Mouse (Mus musculus) heart, adult 2 months (tissue): ENCODE data around the gene Stox2. TPM values are rescaled to one million over a fixed set of nuclear protein-coding genes. Genes with fewer than 3 reads are reported as not detected.

Experiments used
- DNase-seq, 2 experiments: peaks; one replicate each; pipeline ENCODE4 v3.0.0; 2021
- H3K27ac ChIP-seq: fragments of 200-600 bp; 2 replicates; pipeline ENCODE4 v1.8.1; 2022
- H3K27me3 ChIP-seq: fragments of 200-500 bp; 2 replicates; pipeline ENCODE4 v1.6.1; 2012; ENCODE audit warnings: mild to moderate bottlenecking, low read length, inconsistent platforms, mixed read lengths; ENCODE audit not compliant: control insufficient read depth, insufficient read depth
- H3K36me3 ChIP-seq: fragments of 200-500 bp; 2 replicates; pipeline ENCODE4 v1.6.1; 2012; ENCODE audit warnings: low read length, inconsistent platforms; ENCODE audit not compliant: control insufficient read depth, insufficient read depth
- H3K4me1 ChIP-seq: fragments of 200-500 bp; 2 replicates; pipeline ENCODE4 v1.6.1; 2011; ENCODE audit warnings: low read length; ENCODE audit not compliant: control insufficient read depth, insufficient read depth
- H3K4me3 ChIP-seq: fragments of 200-600 bp; 2 replicates; pipeline ENCODE4 v1.8.1; 2022
- H3K79me2 ChIP-seq: fragments of 200-500 bp; replicated peaks from 2 replicates; pipeline ENCODE4 v1.6.1; 2012; ENCODE audit warnings: mild to moderate bottlenecking, inconsistent platforms, low read length, moderate library complexity, mixed read lengths; ENCODE audit not compliant: control insufficient read depth, insufficient read depth
- H3K9ac ChIP-seq: fragments of 200-500 bp; 2 replicates; pipeline ENCODE4 v1.6.1; 2012; ENCODE audit warnings: low read depth, mild to moderate bottlenecking, control low read depth, inconsistent platforms, low read length, mixed read lengths
- CTCF ChIP-seq: fragments of 200-600 bp; IDR thresholded peaks from 2 replicates; pipeline ENCODE4 v1.8.1; 2022; ENCODE audit warnings: antibody characterized with exemption, mild to moderate bottlenecking, moderate library complexity
- EP300 ChIP-seq: fragments of 200-500 bp; IDR thresholded peaks from 2 replicates; pipeline ENCODE4 v1.6.1; 2011; ENCODE audit warnings: low read depth, low read length, control low read depth; ENCODE audit not compliant: insufficient read depth
- POLR2A ChIP-seq: fragments of 200-500 bp; IDR thresholded peaks from 2 replicates; pipeline ENCODE4 v1.6.1; 2011; ENCODE audit warnings: mild to moderate bottlenecking, low read depth, low read length, control low read depth; ENCODE audit not compliant: insufficient read depth
- WGBS: fragments of 180-500 bp; shearing (Covaris S2); methylation state at CpG from one replicate; pipeline ENCODE4 v1.1.7; 2018; 5-methylcytosine and 5-hydroxymethylcytosine counted together
- intact Hi-C: fragments of 180-260 bp; cut with DNase I; formaldehyde crosslinking; loops from one replicate; pipeline ENCODE4 v1.15.1; 2025
- polyA plus RNA-seq: library from polyadenylated mRNA; depleted of rRNA; stranded (reverse); fragments of >200 nt; gene quantifications from 2 replicates; pipeline ENCODE4 v1.2.3, GENCODE M21; 2012
- total RNA-seq, 2 experiments: library from RNA; stranded (reverse); gene quantifications; 2 replicates each; pipeline ENCODE4 v1.2.3; 2021

The Stox2 gene
- total and polyA plus RNA-seq, 3 experiments = 2.6 to 11.3 (median 10.1) TPM

DNA sequence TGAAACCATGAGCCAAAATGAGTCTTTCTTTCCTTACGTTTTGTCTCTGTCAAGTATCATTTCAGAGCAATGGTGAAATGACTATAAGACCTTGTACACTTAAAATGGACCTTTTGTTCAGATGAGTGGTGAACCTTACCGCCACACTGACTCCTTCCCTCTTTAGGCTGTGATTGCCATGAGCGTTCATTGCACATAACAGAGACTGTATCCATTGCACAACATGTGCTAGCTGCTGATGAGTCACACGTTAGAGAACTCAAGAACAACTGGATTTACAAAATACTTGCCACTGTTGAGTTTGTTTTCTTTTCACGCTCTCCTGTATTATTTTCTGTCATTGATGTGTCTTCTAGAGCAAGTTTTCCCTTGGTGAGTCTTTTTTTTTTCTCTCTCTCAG, 216.1 kb downstream of the Stox2 start:
- intact Hi-C loops = no loop called here
- WGBS = 88% methylated on average over 5 of the region's 5 CpGs
- no peak overlapping the region for H3K9ac ChIP-seq
- no peaks in the 10 kb centered on the region for H3K36me3 ChIP-seq
- no peak for DNase-seq
- no peak overlapping the region for H3K4me3 ChIP-seq
- H3K27ac ChIP-seq = no peak overlapping the region
- no peak for TF ChIP-seq POLR2A
- TF ChIP-seq EP300 = no peak
- no peak for TF ChIP-seq CTCF
- H3K4me1 ChIP-seq = no peaks in the 10 kb centered on the region
- H3K79me2 ChIP-seq = peaks cover 2% of the 10 kb centered on the region; the same call in 1 of the 2 replicates
- no peaks in the 10 kb centered on the region for H3K27me3 ChIP-seq

DNA sequence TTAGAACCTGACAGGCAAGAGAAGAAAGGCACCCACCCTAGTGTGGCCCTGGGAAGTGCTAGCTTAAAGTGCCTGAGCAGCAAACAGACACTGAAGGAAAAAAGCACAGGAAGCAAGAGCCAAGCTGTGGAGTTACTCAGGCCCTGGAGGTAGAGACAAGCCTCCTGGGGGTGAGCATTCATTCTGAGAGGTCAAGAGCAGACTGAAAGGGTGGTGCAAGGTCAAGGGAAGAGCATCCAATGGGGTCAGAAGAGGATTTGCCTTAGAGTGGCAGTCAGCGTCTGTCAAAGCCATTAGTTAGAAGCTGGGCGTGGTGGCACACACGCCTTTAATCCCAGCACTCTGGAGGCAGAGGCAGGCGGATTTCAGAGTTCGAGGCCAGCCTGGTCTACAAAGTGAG, 224.3 kb downstream of the Stox2 start:
- peaks cover 5% of the 10 kb centered on the region; the same call in 1 of the 2 replicates for H3K79me2 ChIP-seq
- peaks cover 3% of the 10 kb centered on the region for H3K4me1 ChIP-seq
- no peak for TF ChIP-seq POLR2A
- TF ChIP-seq CTCF = no peak
- no peak for TF ChIP-seq EP300
- 82% methylated on average over 5 of the region's 5 CpGs for WGBS
- no peak overlapping the region for H3K27ac ChIP-seq
- DNase-seq = no peak
- H3K4me3 ChIP-seq = no peak overlapping the region
- intact Hi-C loops = no loop called here
- H3K9ac ChIP-seq = no peak overlapping the region
- no peaks in the 10 kb centered on the region for H3K36me3 ChIP-seq
- H3K27me3 ChIP-seq = no peaks in the 10 kb centered on the region

DNA sequence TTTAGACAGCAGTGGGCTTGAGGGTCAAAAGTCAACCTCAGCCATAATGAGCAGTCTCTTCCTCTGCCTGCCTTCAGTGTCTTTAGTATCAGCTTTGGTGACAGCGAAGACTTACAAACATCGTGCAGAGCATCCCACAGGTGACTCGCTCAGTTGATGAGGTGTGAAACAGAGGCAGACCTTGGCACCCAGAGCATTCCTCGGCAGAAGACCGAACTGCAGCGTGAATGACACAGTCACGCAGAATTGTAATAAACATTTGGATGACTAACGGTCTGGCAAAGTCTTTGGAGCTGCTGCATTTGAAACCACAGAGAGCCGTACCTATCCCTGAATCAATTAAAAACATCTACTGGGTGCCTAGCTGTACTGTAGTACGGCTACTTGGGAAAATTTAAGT, 225.0 kb downstream of the Stox2 start:
- intact Hi-C loops = no loop called here
- WGBS = 86% methylated on average over 10 of the region's 10 CpGs
- no peak overlapping the region for H3K27ac ChIP-seq

DNA sequence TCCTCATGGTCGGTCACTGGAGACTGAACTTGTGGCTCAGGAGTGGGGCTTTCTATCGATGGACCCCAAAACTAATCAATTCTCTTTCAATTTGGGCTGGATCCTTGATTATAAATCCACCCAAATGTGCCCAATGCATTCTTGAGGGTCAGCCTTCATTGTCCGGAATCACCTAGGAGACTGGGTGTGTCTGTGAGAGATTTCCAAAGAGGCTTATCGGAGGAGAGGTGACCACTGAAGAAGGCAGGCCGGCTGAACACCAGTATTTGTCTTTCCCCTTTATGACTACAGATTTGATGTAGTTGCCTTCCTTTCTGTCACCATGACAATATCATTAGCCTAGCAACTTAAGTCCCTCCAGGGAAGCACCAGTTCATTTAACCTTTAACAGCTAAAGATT, 225.8 kb downstream of the Stox2 start:
- WGBS = 85% methylated on average over 5 of the region's 5 CpGs

More for the DNA sequence above, 225.0 kb downstream of the Stox2 start:
- H3K9ac ChIP-seq = no peak overlapping the region
- no peak overlapping the region for H3K4me3 ChIP-seq
- H3K4me1 ChIP-seq = peaks cover 3% of the 10 kb centered on the region
- H3K79me2 ChIP-seq = peaks cover 5% of the 10 kb centered on the region; the same call in 1 of the 2 replicates
- no peaks in the 10 kb centered on the region for H3K27me3 ChIP-seq
- TF ChIP-seq CTCF = no peak
- TF ChIP-seq POLR2A = no peak
- no peak for TF ChIP-seq EP300
- H3K36me3 ChIP-seq = no peaks in the 10 kb centered on the region
- DNase-seq = no peak

DNA sequence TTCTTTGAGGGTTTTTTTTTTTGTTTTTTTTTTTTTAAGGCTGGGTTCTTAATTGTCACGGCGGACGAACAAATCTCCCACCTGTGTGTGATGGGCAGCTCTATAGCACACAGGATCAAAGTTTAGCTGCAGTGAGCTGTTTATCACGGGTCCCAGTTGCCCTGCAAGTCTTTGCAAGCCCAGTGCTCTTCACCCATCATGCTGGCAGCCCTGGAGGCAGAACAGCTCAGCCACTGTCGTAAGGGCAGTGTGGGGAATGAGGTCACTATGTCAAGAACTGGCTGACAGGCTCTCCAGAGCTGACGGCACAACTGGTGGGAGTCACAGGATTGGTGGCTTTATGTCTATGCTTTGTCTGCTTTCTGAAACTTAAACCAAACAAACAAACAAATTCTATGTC, 227.6 kb downstream of the Stox2 start:
- WGBS = 28% methylated on average over 6 of the region's 6 CpGs
- H3K36me3 ChIP-seq = no peaks in the 10 kb centered on the region
- H3K4me3 ChIP-seq = no peak overlapping the region
- no peaks in the 10 kb centered on the region for H3K27me3 ChIP-seq
- no peak overlapping the region for H3K9ac ChIP-seq
- intact Hi-C loops = loop anchor here (5.0 kb wide), 1 partner anchor 134 kb away; no protein-coding TSS in a partner anchor
- peak in 1 of 2 experiments; percentile 17 for DNase-seq
- H3K79me2 ChIP-seq = peaks cover 5% of the 10 kb centered on the region
- TF ChIP-seq POLR2A = no peak
- TF ChIP-seq EP300 = no peak
- TF ChIP-seq CTCF = no peak
- no peak overlapping the region for H3K27ac ChIP-seq
- peaks cover 3% of the 10 kb centered on the region for H3K4me1 ChIP-seq

More for the DNA sequence above, 225.8 kb downstream of the Stox2 start:
- Histone ChIP-seq H3K4me3 (no peak overlapping the region), H3K79me2 (peaks cover 5% of the 10 kb centered on the region; the same call in 1 of the 2 replicates), H3K9ac (no peak overlapping the region), H3K4me1 (peaks cover 3% of the 10 kb centered on the region), H3K27ac (no peak overlapping the region), H3K27me3 (no peaks in the 10 kb centered on the region), H3K36me3 (no peaks in the 10 kb centered on the region)
- DNase-seq = no peak
- TF ChIP-seq POLR2A (no peak), CTCF (no peak), EP300 (no peak)
- intact Hi-C loops = no loop called here

DNA sequence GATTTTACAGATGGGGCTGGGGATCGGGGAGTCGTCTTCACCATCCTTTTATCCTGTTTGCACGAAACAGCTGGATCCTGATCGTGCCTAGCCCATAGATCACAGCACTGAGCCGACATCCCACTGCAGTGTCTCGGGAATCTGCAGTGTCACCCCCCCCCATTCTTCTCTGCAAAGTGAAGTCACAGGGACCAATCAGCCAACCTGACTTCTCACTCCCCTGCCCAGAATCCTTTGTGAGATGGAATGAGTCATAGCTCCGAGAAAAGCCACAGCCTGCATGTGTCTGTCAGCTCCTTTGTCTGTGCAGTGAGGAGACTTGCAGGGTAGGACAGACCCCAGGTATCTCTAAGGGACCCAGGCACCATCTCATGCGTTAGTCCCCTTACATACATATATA, 228.1 kb downstream of the Stox2 start:
- peaks cover 3% of the 10 kb centered on the region for H3K79me2 ChIP-seq
- H3K4me3 ChIP-seq = no peak overlapping the region
- H3K27me3 ChIP-seq = no peaks in the 10 kb centered on the region
- DNase-seq = peak in 1 of 2 experiments; percentile 17
- no peak overlapping the region for H3K27ac ChIP-seq
- TF ChIP-seq EP300 (no peak), POLR2A (no peak), CTCF (no peak)
- peaks cover 3% of the 10 kb centered on the region for H3K4me1 ChIP-seq
- intact Hi-C loops = loop anchor here (5.0 kb wide), 1 partner anchor 134 kb away; no protein-coding TSS in a partner anchor
- no peak overlapping the region for H3K9ac ChIP-seq
- 20% methylated on average over 8 of the region's 8 CpGs for WGBS
- H3K36me3 ChIP-seq = no peaks in the 10 kb centered on the region
